Mouse (Mus musculus) heart, embryonic 16.5 days (tissue): ENCODE measurements at regions not wholly inside any gene's neighbourhood (a gene's known extent, or its start where the extent isn't known, plus 50 kb on each side); places are given as distances from the start of the nearest gene placed in this dataset.

Experiments
- ATAC-seq: fragments of 200-750 bp; cut with Nextera tagmentation; replicated peaks from 2 replicates; pipeline ENCODE4 v1.8.0; 2017; ENCODE audit warnings: moderate number of reproducible peaks; ENCODE audit not compliant: insufficient read depth, low FRiP score; ENCODE audit errors: extremely low read depth
- H3K27ac ChIP-seq: fragments of 300-500 bp; sonication (generic); 2 replicates; pipeline ENCODE4 v1.5.1; 2014; ENCODE audit warnings: mild to moderate bottlenecking, low read length, control low read depth, moderate library complexity
- H3K27me3 ChIP-seq: fragments of 300-500 bp; sonication (generic); 2 replicates; pipeline ENCODE4 v1.6.1; 2014; ENCODE audit warnings: low read length, mixed read lengths; ENCODE audit not compliant: control insufficient read depth, insufficient read depth
- H3K36me3 ChIP-seq: fragments of 300-500 bp; sonication (generic); 2 replicates; pipeline ENCODE4 v1.6.1; 2014; ENCODE audit not compliant: control insufficient read depth, insufficient read depth
- H3K4me1 ChIP-seq: fragments of 300-500 bp; sonication (generic); 2 replicates; pipeline ENCODE4 v1.6.1; 2014; ENCODE audit warnings: low read length, mixed read lengths; ENCODE audit not compliant: control insufficient read depth, insufficient read depth
- H3K4me2 ChIP-seq: fragments of 300-500 bp; sonication (generic); 2 replicates; pipeline ENCODE4 v1.6.1; 2014; ENCODE audit warnings: low read depth, mild to moderate bottlenecking, control low read depth, low read length
- H3K4me3 ChIP-seq: fragments of 300-500 bp; sonication (generic); 2 replicates; pipeline ENCODE4 v1.5.1; 2014; ENCODE audit warnings: mild to moderate bottlenecking, control low read depth, low read length
- H3K9ac ChIP-seq: fragments of 300-500 bp; sonication (generic); 2 replicates; pipeline ENCODE4 v1.6.1; 2014; ENCODE audit warnings: low read length, control low read depth
- H3K9me3 ChIP-seq: fragments of 300-500 bp; sonication (generic); replicated peaks from 2 replicates; pipeline ENCODE4 v1.6.1; 2016; ENCODE audit warnings: low read length; ENCODE audit not compliant: control insufficient read depth
- WGBS: fragments of 180-500 bp; shearing (Covaris S2); extraction: QIAGEN DNeasy Blood & Tissue Kit; methylation state at CpG from one replicate; pipeline ENCODE4 v1.1.7; 2014; 5-methylcytosine and 5-hydroxymethylcytosine counted together

DNA sequence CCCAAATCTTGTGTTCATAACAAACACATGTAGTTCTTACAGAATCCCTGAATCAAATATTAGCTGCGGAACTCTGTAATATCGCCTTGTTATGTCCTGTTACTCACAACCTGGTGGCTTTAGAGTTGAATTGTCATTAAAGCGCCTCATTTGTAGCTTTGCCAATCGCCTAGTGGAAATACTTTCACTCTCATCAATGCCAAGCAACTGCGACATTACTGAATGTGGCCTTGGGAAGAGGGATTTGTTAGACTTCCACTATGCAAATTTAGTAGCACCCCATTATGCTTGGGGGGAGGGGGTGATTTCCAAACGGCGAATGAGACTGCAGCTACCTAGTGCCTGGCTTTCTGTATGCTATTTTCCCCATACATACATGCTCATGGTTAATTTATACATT, 50.8 kb upstream of the Aldh1a3 start:
- Histone ChIP-seq H3K4me2 (no peak overlapping the region), H3K36me3 (no peaks in the 10 kb centered on the region), H3K27me3 (no peaks in the 10 kb centered on the region), H3K27ac (no peak overlapping the region), H3K9ac (no peak overlapping the region), H3K4me1 (no peaks in the 10 kb centered on the region), H3K4me3 (no peak overlapping the region), H3K9me3 (no peaks in the 10 kb centered on the region)
- WGBS, result 82% methylated on average over 7 of the region's 7 CpGs
- no peak for ATAC-seq

DNA sequence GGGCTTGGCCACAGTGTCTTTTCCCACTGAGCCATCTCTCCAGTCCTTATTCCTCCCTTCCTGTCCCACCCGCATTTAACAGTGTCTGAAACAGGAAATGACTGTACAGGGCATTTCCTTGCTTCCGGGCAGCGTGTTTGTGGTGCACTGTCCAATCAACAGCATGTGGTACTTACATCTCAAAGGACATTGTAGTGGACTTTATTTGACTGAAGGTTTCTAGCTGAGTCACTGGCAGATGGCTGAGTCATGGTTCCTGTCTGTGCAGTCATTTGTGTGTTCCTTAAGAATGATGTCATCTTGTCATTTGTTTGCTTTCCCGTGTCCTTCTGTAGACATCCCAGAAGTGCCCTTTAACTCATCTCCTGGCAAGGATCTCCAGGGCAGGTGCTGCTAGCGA, 50.2 kb upstream of the Aldh1a3 start:
- H3K4me2 ChIP-seq, result no peak overlapping the region
- H3K27ac ChIP-seq, result no peak overlapping the region
- H3K27me3 ChIP-seq, result no peaks in the 10 kb centered on the region
- 47% methylated on average over 5 of the region's 5 CpGs for WGBS
- H3K9me3 ChIP-seq, result no peaks in the 10 kb centered on the region
- H3K4me1 ChIP-seq, result no peaks in the 10 kb centered on the region
- H3K36me3 ChIP-seq, result no peaks in the 10 kb centered on the region
- ATAC-seq, result no peak
- H3K9ac ChIP-seq, result no peak overlapping the region
- H3K4me3 ChIP-seq, result no peak overlapping the region
